Mouse (Mus musculus) cerebellum, postnatal 36 days (tissue): ENCODE measurements around the gene Mrpl40.

ENCODE experiments used
- DNase-seq, 2 experiments: peaks; one replicate each; pipeline ENCODE4 v3.0.0; 2021 to 2022; ENCODE audit warnings: mixed read lengths in 2 of 2

The Mrpl40 gene

DNA sequence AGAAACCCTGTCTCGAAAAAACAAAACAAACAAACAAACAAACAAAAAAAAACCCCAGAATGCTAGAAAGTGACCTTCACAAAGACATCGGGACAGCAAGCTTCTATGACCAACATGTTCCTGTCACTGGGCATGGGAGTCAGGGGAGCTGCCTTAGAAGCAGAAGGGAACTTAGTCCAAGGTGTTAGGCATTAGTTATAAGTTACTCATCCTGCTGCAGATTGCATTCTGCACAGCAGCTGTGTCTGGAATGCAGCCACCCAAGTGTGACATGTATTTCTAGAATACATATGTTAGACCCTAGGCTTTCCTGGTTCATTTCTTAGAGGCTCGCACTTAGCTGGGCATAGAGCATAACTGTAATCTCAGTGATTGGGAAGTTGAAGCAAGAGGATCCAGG is 48.0 kb downstream of the Mrpl40 start:
- DNase-seq: no peak

DNA sequence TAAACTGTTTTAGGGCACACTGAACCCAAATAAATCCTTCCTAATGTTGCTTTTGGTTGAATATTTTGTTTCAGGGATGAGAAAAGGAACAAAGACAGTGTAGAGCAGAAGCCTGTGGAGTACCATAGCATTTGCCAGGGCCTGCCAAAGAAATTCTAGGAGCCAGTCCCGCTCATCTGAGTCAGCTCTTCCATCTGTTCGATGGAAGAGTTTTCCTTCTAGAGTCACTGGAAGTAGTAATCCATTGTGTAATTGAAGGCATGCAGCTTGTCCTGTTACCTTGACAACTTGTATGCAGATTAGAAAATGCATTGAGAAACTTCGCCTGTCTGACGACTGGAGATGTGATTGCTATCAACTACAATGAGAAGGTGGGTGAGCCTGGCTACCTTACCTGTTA is 53.7 kb downstream of the Mrpl40 start:
- DNase-seq: no peak

DNA sequence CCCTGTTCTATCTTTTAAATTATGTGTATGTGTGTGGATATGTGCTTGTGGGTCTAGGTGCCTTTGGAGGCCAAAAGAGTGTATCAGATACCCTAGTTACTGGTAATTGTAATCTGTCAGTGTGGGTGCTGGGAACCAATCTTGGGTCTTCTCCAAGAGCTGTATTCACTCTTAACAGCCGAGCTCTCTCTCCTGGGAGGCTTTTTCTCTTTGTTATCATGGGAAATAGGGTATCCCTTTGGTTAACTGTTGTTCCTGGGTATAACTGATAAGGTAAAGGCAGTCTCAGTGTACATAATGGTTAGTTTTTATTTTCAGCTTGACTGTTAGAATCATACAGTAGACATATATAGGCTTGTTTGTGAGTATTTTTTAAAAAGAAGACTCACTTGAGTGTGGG is 54.3 kb downstream of the Mrpl40 start:
- no peak for DNase-seq
